Mouse (Mus musculus): ENCODE results near the gene Macrod2. TPM values are rescaled to one million over a fixed set of nuclear protein-coding genes. Genes with fewer than 3 reads are reported as not detected.

The Macrod2 gene
- total RNA-seq, 2 experiments from 2014 or later, result 51.0 to 52.7 TPM

DNA sequence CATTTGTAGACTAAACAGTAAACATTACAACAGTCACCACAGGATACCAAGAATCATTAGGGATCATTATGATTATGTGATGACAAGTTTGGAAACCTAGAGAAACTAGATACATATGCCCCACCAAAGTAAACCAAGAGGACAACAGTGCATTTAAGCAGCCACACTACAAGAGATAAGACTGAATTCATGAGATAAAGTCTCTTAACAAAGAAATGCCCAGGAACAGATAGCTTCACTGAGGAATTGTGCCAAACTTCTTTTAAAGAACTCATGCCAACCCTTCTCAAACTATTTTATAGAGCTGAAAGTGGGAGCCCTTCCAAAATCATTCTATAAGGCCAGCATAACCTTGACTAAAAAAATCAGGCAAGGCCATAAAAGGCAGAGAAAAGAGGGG lies 2015.0 kb downstream of the Macrod2 start:
- DNase-seq (ENCODE audit: low spot score in 2 of 2), result no peak

DNA sequence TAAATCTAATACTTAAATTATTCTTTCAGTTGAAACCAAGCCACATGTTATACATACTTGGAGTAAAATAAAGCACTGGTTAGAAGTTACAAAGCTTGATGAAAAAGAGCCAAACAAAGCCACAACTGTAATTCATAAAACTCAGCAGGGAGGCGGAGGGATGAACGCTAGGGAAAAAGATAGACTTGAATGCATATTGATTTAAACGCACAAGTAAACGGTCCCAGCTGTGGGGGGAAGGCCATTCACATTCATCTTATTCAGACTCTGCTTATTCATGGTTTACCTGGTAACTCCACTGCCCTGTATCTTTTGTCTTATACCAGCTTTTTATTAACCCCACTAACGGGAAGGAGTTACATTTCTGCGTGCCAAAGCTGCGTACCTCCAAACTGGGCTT lies 2038.0 kb downstream of the Macrod2 start:
- no peak for DNase-seq (ENCODE audit: low spot score in 2 of 2)

DNA sequence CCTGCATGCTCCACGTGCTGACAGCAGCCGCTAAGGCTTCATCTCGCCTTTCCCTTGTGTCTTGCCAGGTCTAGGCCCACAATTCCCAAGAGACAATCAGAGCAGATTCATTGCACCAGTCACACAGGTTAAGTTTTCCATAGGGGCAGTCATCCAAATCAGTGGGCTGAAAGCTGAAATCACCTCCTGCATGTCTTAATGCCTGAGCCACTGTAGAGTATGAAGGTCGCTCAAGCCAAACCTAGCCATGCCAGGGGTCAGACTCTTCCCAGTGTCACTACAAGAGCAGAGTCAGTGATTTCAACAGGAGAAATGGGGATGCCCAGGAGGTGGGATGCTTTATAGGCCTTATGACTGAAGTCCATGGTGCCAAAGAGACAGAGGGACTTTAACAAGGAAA lies 2039.6 kb downstream of the Macrod2 start:
- no peak for DNase-seq (ENCODE audit: low spot score in 2 of 2)

DNA sequence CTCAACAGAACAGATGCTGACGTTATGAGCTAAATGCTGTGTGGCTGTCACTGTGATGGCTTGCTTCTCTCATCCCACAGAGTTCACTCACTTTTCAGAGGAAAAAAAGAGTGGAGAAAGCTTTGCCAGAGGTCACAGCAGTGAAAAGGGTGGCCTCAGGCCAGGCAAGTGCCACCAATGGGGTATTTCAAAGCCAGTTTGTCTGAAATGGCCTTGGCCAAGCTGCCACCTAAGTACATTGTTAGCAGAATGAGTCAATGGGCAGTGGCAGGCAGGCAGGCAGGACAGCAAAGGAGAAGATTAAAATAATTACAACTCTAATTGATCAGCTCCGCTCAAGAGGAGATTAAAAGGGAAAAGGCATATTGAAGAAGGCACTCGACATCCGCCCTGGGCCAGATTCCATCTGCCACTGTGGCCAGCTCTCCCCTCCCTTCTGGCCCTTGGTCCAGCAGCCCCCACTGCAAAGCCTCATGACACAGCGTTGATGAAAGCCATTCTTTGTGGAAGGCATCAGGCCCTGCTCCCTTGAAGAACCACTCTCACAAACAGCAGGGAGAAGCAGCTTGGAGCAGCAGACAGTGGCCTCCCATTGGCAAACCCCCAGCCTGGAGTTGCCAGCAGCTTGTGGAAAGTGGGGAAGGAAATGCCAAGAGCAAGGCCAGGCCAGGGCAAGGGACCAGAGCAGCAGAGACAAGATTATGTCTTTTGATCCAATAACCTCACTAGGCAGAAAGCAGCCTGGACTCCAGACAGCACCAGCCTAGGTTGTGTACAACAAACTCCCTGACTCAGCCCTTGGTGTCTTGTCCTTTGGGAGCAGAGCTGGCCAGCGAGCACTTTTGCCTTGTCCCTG lies 2042.7 kb downstream of the Macrod2 start:
- peak; percentile 33 for DNase-seq (ENCODE audit: low spot score in 2 of 2)

Other genes with a start within 250 kb of the Macrod2 start
- not detected for gene Gm17374, start 243.3 kb upstream of the Macrod2 start, total RNA-seq (2021)
- 10 to 100 TPM; 20.8 to 21.1 TPM for gene Esf1, start 224.7 kb upstream of the Macrod2 start, total RNA-seq (2021)
- gene Ndufaf5, start 224.7 kb upstream of the Macrod2 start, total RNA-seq (2021), result 10 to 100 TPM; 49.3 to 57.1 TPM
- gene Sel1l2, start 5.6 kb upstream of the Macrod2 start, total RNA-seq (2021), result not detected